Mouse (Mus musculus) common myeloid progenitor, adult 5-6 weeks (primary cell): ENCODE results near the gene Usp4. TPM values are rescaled to one million over a fixed set of nuclear protein-coding genes. Genes with fewer than 3 reads are reported as not detected.

Source experiments
- ATAC-seq: replicated peaks from 2 replicates; pipeline ENCODE4 v1.8.0; 2016; ENCODE audit warnings: low read depth, mild to moderate bottlenecking, moderate TSS enrichment, inconsistent platforms; ENCODE audit not compliant: poor library complexity, severe bottlenecking
- total RNA-seq: library from RNA; stranded (forward); fragments of 200-1000, 187-1606 nt; gene quantifications from 2 replicates; pipeline ENCODE4 v1.2.3, GENCODE M21; 2017

Gene Usp4
- total RNA-seq, 1 experiment from 2014 or later: 75.5 TPM

DNA sequence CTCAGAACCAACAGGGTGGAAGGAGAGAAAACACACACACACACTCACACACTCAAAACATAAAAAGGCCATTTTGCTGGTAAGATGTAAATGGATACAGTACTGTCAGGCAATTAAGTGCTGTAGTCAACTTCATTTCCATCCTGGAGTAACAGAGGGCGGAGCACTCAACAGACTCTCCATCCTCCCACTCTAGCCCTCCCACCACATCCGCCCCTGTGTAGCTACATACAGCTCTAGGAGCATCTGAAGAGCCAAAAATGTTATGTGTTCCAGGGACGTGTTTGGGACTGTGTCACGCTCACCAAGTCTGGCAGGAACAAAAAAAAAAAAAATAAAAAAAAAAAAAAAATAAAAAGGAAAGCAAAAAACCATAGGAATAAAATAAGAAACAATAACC is 55.4 kb downstream of the Usp4 start:
- no peak for ATAC-seq

GRCm38 (mm10) chr9:108404451-108404850 is 56.8 kb downstream of the Usp4 start:
- peak; percentile 68 for ATAC-seq

DNA sequence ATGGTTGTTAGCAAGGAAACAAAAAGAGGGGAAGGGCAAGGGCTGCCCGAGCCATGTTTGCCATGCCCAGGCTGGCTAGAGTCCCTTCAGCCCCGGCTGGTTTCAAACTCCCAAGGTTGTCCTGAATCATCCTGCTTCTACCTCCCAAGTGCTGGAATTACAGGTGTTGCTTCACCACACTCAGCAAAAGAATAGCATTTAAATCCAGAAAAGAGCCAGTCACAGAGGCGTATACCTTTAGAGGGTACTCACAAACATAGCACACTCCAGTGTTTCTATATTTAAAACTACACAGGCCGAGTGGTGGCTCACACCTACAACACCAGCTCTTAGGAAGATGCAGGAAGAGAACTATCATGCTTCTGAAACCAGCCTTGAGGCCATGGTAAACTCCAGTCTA is 61.9 kb downstream of the Usp4 start:
- no peak for ATAC-seq

DNA sequence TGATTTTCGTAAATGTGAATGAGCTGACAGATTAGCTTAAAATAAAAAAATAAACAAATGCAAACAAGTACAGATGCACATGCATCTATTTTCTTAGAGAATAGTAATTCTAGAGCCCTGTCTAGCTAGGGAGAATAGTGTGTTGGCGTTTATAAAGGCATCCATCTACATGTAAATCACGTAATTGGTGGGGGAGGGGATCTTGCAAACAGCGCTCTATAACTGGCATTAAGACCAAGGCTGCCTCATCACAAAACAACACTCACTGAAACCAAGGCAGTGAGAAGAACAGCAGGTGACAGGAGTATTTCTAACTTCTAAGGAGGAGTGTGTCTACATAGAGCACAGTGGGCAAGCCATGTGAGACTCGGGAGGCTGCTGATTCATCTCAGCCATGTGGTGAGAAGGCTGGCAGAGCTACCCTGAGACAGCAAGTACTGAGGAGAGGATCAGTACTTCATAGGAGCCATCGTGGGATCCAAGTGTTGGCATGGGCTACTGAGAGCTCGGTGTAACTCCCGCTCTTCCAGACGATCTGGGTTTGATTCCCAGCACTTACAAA is 63.8 kb downstream of the Usp4 start:
- no peak for ATAC-seq

GRCm38 (mm10) chr9:108412221-108412620 is 64.6 kb downstream of the Usp4 start:
- no peak; the same call in 1 of the 2 replicates for ATAC-seq

GRCm38 (mm10) chr9:108428384-108428783 is 80.7 kb downstream of the Usp4 start, which contains the start of gene Ccdc36:
Ccdc36 (minus strand) TSS chr9:108428484.
- ATAC-seq: no peak

DNA sequence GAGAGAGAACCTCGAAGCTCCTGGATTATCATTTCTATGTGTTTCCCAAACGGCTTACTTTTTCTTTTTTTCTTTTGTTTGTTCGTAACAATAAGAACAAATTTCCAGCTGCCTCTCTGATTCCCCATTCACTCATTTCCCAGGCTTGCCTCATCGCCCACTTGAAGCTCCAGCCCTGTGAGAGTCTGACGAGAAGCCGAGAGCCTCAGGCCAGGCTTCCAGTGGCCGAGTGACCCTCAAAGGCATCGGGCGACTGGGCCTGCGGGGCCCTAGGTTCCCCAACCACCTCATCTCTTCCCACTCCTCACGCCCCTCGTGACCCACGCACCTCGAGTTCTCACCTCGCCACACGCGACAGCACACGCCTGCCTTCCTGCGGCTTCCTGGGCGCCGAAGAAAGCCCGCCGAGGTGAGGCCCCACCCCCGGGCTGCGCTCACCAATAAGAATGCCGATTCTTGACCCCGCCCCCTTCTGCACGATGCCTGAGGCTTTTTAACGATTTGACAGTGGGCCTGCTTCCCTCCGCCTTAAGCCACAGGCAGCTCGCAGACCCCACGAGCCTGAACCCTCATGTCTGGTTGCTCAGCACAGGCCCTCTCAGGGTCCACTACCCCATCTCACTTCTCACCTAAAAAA is 83.9 kb downstream of the Usp4 start:
- ATAC-seq: peak; percentile 72

GRCm38 (mm10) chr9:108436182-108436581 is 88.5 kb downstream of the Usp4 start, which contains the start of gene BC048562:
BC048562 (plus strand) TSS chr9:108436482.
- no peak for ATAC-seq

- ATAC-seq: no peak
These were observed 91.5 kb downstream of the Usp4 start for GRCm38 (mm10) chr9:108439176-108439575.

DNA sequence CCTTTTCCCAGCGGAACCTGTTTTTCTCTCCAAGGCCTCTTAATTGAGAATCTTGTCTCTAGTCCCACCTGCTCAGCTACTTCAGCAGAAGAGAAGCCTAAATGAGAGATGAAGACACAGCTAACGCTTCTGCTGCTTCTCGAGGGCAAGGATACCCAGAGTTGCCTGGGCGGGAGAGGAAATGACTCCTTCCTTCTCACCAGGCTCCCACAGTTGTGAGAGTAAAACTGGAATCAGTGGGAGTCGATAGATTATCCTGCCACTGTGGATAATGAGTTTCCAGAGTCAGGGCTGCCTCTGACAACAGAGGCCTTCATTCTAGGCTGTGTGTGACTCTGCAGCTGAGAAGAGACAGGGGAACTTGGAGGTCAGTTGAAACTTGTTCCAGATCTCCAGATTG is 92.8 kb downstream of the Usp4 start:
- no peak for ATAC-seq

GRCm38 (mm10) chr9:108441236-108441919 is 93.7 kb downstream of the Usp4 start:
- no peak for ATAC-seq

Other genes starting within 250 kb of the Usp4 start
- 3.5 and 4.0 TPM in 2 replicates for gene Bsn, start 157.5 kb upstream of the Usp4 start, total RNA-seq
- gene Dag1, start 83.9 kb upstream of the Usp4 start, total RNA-seq: 7.7 and 10.9 TPM in 2 replicates
- 8.2 and 9.0 TPM in 2 replicates for gene Nicn1, start 57.4 kb upstream of the Usp4 start, total RNA-seq
- gene Amt, start 51.0 kb upstream of the Usp4 start, total RNA-seq: 0.82 TPM in 1 of 2 replicates, not detected in the other
- 256 and 280 TPM in 2 replicates for gene Rhoa, start 41.7 kb upstream of the Usp4 start, total RNA-seq
- 5.4 and 7.9 TPM in 2 replicates for gene Tcta, start 41.7 kb upstream of the Usp4 start, total RNA-seq
- 1,127 and 1,204 TPM in 2 replicates for gene Gpx1, start 8.9 kb upstream of the Usp4 start, total RNA-seq
- gene 1700102P08Rik, start 45.0 kb downstream of the Usp4 start, total RNA-seq: not detected in 2 replicates
- gene Ccdc36, start 80.6 kb downstream of the Usp4 start, total RNA-seq: 0.59 and 1.4 TPM in 2 replicates
- not detected in 2 replicates for gene BC048562, start 88.6 kb downstream of the Usp4 start, total RNA-seq
- gene Ccdc71, start 112.7 kb downstream of the Usp4 start, total RNA-seq: 11.0 and 15.4 TPM in 2 replicates
- gene Klhdc8b, start 113.7 kb downstream of the Usp4 start, total RNA-seq: 6.8 and 8.2 TPM in 2 replicates
- gene Lamb2, start 131.9 kb downstream of the Usp4 start, total RNA-seq: 0.15 and 0.37 TPM in 2 replicates
- 54.3 and 63.1 TPM in 2 replicates for gene Usp19, start 142.7 kb downstream of the Usp4 start, total RNA-seq
- gene Qars, start 159.9 kb downstream of the Usp4 start, total RNA-seq: 149 and 207 TPM in 2 replicates
- 131 and 150 TPM in 2 replicates for gene Qrich1, start 169.0 kb downstream of the Usp4 start, total RNA-seq
- 317 and 371 TPM in 2 replicates for gene Impdh2, start 212.4 kb downstream of the Usp4 start, total RNA-seq
- 9.8 and 18.9 TPM in 2 replicates for gene Ndufaf3, start 219.6 kb downstream of the Usp4 start, total RNA-seq
- gene Dalrd3, start 222.0 kb downstream of the Usp4 start, total RNA-seq: 37.7 and 38.8 TPM in 2 replicates
- gene Wdr6, start 230.9 kb downstream of the Usp4 start, total RNA-seq: 22.0 and 29.5 TPM in 2 replicates
- 0.39 and 1.1 TPM in 2 replicates for gene P4htm, start 249.8 kb downstream of the Usp4 start, total RNA-seq